Mouse (Mus musculus): ENCODE data around the gene Six5. TPM values are rescaled to one million over a fixed set of nuclear protein-coding genes. Genes with fewer than 3 reads are reported as not detected.

Gene Six5
- polyA plus RNA-seq (2014; fragmentation: Illumina TruSeq; extraction: RNeasy Lipid Tissue Mini Kit (QIAGEN cat#74804); ENCODE audit: low read depth, low replicate concordance) = 0.45 TPM

DNA sequence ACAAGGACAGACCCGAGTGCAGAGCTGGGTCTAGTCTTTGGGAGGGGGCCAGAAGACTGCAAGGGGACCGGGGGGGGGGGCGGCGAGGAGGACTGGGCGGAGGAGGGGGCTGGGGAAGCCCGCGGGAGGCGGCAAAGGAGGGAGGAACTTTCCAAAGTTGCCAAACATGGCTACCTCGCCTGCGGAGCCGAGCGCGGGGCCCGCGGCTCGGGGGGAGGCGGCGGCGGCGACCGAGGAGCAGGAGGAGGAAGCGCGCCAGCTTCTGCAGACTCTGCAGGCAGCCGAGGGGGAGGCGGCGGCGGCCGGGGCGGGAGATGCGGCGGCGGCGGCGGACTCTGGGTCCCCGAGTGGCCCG is at the start of gene Six5:
Gene Six5, plus strand, starts transcription at position 124 of the 355 bp plus-strand sequence.

DNA sequence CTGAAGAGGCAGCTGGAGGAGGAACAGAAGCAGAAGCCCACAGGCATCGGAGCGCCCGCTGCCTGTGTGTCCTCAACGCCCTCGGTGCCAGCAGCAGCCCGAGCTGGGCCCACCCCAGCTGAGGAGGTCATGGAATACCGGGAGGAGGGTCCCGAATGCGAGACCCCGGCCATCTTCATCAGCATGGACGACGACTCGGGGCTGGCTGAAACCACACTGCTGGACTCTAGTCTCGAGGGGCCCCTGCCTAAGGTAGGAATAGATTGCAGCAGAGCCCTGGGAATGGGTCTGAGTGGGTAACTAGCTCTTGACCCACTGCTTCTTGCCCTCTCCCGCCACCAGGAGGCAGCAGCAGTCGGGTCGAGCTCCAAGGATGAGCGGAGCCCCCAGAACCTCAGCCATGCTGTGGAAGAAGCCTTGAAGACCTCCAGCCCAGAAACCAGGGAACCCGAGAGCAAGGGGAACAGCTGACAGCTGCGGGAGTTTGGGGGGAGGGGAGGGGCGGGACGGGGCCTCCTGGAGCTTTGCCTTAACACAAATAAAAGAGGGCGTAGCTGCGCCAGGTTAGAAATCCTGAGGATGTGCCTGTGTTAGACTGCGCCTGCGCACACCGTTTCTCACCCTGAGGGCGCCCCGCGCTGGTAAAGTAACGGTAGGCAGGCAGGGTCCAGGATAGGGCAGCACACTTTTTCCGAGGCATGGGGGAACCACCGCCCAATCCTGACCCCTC is 40.2 kb upstream of the Six5 start, which contains the start of gene Rsph6a:
Gene Rsph6a, plus strand, starts transcription at position 644 of the 730 bp plus-strand sequence.

DNA sequence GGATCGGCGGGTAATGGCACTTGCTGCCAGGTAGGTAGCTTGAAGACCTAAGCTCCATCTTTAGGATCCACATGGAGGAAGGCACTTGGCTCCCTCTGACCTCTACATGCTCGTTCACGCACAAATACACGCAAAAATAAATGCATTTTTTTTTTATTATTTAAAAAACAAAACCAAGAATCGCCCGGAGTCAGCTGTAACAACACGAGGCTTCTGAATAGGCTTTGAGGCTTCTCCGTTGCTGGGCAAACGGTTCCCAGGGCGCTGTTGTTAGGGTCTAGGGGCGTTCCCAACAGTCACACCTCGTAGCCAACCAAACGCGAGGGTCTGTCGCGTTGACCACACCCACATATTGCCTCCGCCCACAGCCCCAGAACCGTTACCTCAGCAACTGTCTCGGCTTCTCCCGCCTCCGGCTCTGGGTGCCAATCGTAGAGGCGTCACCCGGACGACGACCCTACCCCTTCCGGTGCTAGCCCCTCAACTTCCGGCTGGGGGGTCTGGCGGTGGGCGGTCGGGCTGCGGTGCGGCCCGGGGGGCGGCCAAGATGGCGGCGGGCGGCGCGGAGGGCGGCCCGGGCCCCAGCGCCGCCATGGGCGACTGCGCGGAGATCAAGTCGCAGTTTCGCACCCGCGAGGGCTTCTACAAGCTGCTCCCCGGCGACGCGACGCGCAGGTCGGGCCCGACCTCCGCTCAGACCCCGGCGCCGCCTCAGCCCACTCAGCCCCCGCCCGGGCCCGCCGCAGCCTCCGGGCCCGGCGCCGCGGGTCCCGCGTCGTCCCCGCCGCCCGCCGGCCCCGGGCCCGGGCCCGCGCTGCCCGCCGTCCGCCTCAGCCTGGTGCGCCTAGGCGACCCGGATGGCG is 18.4 kb upstream of the Six5 start, which contains the start of gene Dmwd:
Gene Dmwd, plus strand, starts transcription at position 505 of the 863 bp plus-strand sequence.

DNA sequence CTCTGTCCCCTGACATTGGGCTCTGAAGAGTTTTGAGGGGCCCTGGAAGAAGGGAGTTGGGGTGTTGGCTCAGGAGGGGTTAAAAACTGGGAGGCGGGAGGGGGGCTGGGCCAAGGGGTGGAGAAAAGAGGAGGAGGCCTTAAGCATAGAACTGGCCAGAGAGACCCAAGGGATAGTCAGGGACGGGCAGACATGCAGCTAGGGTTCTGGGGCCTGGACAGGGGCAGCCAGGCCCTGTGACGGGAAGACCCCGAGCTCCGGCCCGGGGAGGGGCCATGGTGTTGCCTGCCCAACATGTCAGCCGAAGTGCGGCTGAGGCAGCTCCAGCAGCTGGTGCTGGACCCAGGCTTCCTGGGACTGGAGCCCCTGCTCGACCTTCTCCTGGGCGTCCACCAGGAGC is 10.7 kb upstream of the Six5 start, which contains the start of gene Dmpk:
Gene Dmpk, plus strand, starts transcription at position 149 of the 400 bp plus-strand sequence.

DNA sequence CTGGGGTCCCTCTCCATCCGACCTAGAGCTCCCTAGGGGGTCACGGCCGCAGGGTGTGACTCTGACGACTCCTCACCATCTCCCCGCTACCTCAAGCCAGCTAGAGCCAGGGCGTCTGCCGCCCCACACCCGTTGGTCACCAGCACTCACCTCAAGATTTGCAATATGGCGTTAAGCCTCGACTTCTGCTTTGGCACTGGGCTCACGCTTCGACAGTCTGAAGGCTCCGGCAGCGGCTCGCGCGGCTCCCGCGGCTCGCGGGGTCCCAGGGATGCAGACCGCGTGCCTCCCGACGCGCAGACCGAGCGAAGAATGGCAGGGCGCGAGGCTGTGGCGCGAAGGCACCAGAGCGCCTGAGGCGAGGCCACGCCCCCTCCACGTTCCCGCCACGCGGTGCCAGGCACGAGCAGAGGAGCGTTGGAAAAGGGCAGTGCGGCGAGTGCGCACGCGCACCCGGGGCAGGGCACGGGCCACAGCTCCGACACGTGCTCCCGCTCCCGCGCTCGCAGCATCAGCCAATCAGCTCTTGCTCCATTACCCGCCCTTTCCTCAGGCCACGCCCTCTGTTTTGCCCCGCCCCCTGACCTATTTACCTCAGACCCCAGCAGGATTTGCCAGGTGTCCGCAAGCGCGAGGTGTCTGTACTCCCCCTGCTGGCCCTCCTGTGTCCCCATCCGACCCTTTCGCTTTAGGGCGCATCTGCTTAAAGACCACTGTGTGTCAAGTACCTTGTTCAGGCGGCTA is 23.8 kb downstream of the Six5 start, which contains the start of gene Gm4969:
Gene Gm4969, minus strand, starts transcription at position 341 of the 744 bp plus-strand sequence.

DNA sequence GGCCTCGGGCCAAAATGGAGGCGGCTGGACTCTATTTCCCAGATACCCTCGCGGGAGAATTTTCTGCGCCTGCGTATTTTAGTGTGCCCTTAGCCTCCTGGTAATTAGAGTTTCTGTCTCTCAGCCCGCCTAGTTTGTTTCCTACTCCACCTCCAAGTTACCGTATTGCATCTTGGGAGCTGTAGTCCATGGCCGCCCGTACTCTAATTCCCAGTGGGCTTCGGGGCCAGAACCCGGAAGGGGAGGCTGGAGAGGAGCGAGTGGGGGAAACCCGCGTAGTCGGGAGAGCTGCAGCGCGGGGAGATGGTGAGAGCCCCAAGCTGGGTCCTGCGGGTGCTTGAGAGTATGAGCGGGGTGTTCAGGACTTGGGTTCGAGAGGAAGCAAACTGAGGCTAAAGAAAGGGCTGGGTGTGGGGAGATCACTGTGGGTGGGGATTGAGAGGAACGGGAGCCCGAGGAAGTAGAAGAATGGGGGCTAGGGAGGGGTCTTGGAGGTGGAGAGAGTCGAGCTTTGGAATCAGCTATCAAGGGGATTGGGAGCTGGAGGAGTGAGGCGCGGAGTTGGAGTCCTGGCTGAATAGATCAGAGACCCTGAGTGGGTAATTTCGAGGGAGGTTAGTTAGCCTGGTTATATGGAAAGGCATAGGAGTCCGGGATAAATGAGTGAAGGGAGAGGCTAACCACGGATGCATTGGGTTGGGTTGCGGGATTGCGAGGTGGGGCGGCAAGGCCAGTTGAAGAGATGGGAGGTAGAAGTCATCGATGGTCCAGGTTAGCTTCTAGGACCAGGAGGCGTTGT is 25.4 kb downstream of the Six5 start, which contains the start of gene Fbxo46:
Gene Fbxo46, plus strand, starts transcription at position 229 of the 799 bp plus-strand sequence.

Other genes starting within 250 kb of the Six5 start
- not detected for gene Pglyrp1, start 223.3 kb upstream of the Six5 start, polyA plus RNA-seq (2014; fragmentation: Illumina TruSeq; extraction: RNeasy Lipid Tissue Mini Kit (QIAGEN cat#74804); ENCODE audit: low read depth, low replicate concordance)
- gene Ccdc61, start 184.2 kb upstream of the Six5 start, polyA plus RNA-seq (2014; fragmentation: Illumina TruSeq; extraction: RNeasy Lipid Tissue Mini Kit (QIAGEN cat#74804); ENCODE audit: low read depth, low replicate concordance) = 2.1 TPM
- 0.08 TPM for gene Nova2, start 168.7 kb upstream of the Six5 start, polyA plus RNA-seq (2014; fragmentation: Illumina TruSeq; extraction: RNeasy Lipid Tissue Mini Kit (QIAGEN cat#74804); ENCODE audit: low read depth, low replicate concordance)
- not detected for gene Nanos2, start 107.2 kb upstream of the Six5 start, polyA plus RNA-seq (2014; fragmentation: Illumina TruSeq; extraction: RNeasy Lipid Tissue Mini Kit (QIAGEN cat#74804); ENCODE audit: low read depth, low replicate concordance)
- gene Mypop, start 103.3 kb upstream of the Six5 start, polyA plus RNA-seq (2014; fragmentation: Illumina TruSeq; extraction: RNeasy Lipid Tissue Mini Kit (QIAGEN cat#74804); ENCODE audit: low read depth, low replicate concordance) = not detected
- 1.2 TPM for gene Irf2bp1, start 90.5 kb upstream of the Six5 start, polyA plus RNA-seq (2014; fragmentation: Illumina TruSeq; extraction: RNeasy Lipid Tissue Mini Kit (QIAGEN cat#74804); ENCODE audit: low read depth, low replicate concordance)
- 12.5 TPM for gene Foxa3, start 71.1 kb upstream of the Six5 start, polyA plus RNA-seq (2014; fragmentation: Illumina TruSeq; extraction: RNeasy Lipid Tissue Mini Kit (QIAGEN cat#74804); ENCODE audit: low read depth, low replicate concordance)
- gene Sympk, start 70.2 kb upstream of the Six5 start, polyA plus RNA-seq (2014; fragmentation: Illumina TruSeq; extraction: RNeasy Lipid Tissue Mini Kit (QIAGEN cat#74804); ENCODE audit: low read depth, low replicate concordance) = 3.7 TPM
- gene Rsph6a, start 39.9 kb upstream of the Six5 start, polyA plus RNA-seq (2014; fragmentation: Illumina TruSeq; extraction: RNeasy Lipid Tissue Mini Kit (QIAGEN cat#74804); ENCODE audit: low read depth, low replicate concordance) = not detected
- gene Dmwd, start 18.4 kb upstream of the Six5 start, polyA plus RNA-seq (2014; fragmentation: Illumina TruSeq; extraction: RNeasy Lipid Tissue Mini Kit (QIAGEN cat#74804); ENCODE audit: low read depth, low replicate concordance) = 0.72 TPM
- 2.7 TPM for gene Dmpk, start 10.7 kb upstream of the Six5 start, polyA plus RNA-seq (2014; fragmentation: Illumina TruSeq; extraction: RNeasy Lipid Tissue Mini Kit (QIAGEN cat#74804); ENCODE audit: low read depth, low replicate concordance)
- gene Gm4969, start 23.8 kb downstream of the Six5 start, polyA plus RNA-seq (2014; fragmentation: Illumina TruSeq; extraction: RNeasy Lipid Tissue Mini Kit (QIAGEN cat#74804); ENCODE audit: low read depth, low replicate concordance) = not detected
- gene Fbxo46, start 25.3 kb downstream of the Six5 start, polyA plus RNA-seq (2014; fragmentation: Illumina TruSeq; extraction: RNeasy Lipid Tissue Mini Kit (QIAGEN cat#74804); ENCODE audit: low read depth, low replicate concordance) = 0.26 TPM
- 5.7 TPM for gene Qpctl, start 54.7 kb downstream of the Six5 start, polyA plus RNA-seq (2014; fragmentation: Illumina TruSeq; extraction: RNeasy Lipid Tissue Mini Kit (QIAGEN cat#74804); ENCODE audit: low read depth, low replicate concordance)
- 1.4 TPM for gene Snrpd2, start 55.1 kb downstream of the Six5 start, polyA plus RNA-seq (2014; fragmentation: Illumina TruSeq; extraction: RNeasy Lipid Tissue Mini Kit (QIAGEN cat#74804); ENCODE audit: low read depth, low replicate concordance)
- gene Gipr, start 71.5 kb downstream of the Six5 start, polyA plus RNA-seq (2014; fragmentation: Illumina TruSeq; extraction: RNeasy Lipid Tissue Mini Kit (QIAGEN cat#74804); ENCODE audit: low read depth, low replicate concordance) = not detected
- gene Eml2, start 81.8 kb downstream of the Six5 start, polyA plus RNA-seq (2014; fragmentation: Illumina TruSeq; extraction: RNeasy Lipid Tissue Mini Kit (QIAGEN cat#74804); ENCODE audit: low read depth, low replicate concordance) = 0.19 TPM
- gene Gpr4, start 117.9 kb downstream of the Six5 start, polyA plus RNA-seq (2014; fragmentation: Illumina TruSeq; extraction: RNeasy Lipid Tissue Mini Kit (QIAGEN cat#74804); ENCODE audit: low read depth, low replicate concordance) = 0.34 TPM
- gene Opa3, start 133.7 kb downstream of the Six5 start, polyA plus RNA-seq (2014; fragmentation: Illumina TruSeq; extraction: RNeasy Lipid Tissue Mini Kit (QIAGEN cat#74804); ENCODE audit: low read depth, low replicate concordance) = 10.4 TPM
- gene Vasp, start 177.2 kb downstream of the Six5 start, polyA plus RNA-seq (2014; fragmentation: Illumina TruSeq; extraction: RNeasy Lipid Tissue Mini Kit (QIAGEN cat#74804); ENCODE audit: low read depth, low replicate concordance) = 7.0 TPM
- gene Ppm1n, start 185.5 kb downstream of the Six5 start, polyA plus RNA-seq (2014; fragmentation: Illumina TruSeq; extraction: RNeasy Lipid Tissue Mini Kit (QIAGEN cat#74804); ENCODE audit: low read depth, low replicate concordance) = not detected
- gene Rtn2, start 188.0 kb downstream of the Six5 start, polyA plus RNA-seq (2014; fragmentation: Illumina TruSeq; extraction: RNeasy Lipid Tissue Mini Kit (QIAGEN cat#74804); ENCODE audit: low read depth, low replicate concordance) = not detected
- gene Fosb, start 215.5 kb downstream of the Six5 start, polyA plus RNA-seq (2014; fragmentation: Illumina TruSeq; extraction: RNeasy Lipid Tissue Mini Kit (QIAGEN cat#74804); ENCODE audit: low read depth, low replicate concordance) = 0.21 TPM

Data from liver, adult 10 weeks (tissue).